Mouse (Mus musculus): Measurements from ENCODE around the gene Upk3a.

Gene Upk3a

GRCm38 (mm10) chr15:85016951-85017664 lies at the start of gene Upk3a:
Upk3a (plus strand) TSS chr15:85017141.
- no peak for DNase-seq (ENCODE audit: low spot score in 2 of 2)

- DNase-seq (ENCODE audit: low spot score in 2 of 2), result no peak
Measured at GRCm38 (mm10) chr15:84968534-84968933, 48.4 kb upstream of the Upk3a start.

- DNase-seq (ENCODE audit: low spot score in 2 of 2), result no peak
Measured at GRCm38 (mm10) chr15:84972860-84973543, 43.9 kb upstream of the Upk3a start.

GRCm38 (mm10) chr15:84973544-84973871 lies 43.4 kb upstream of the Upk3a start:
- DNase-seq (ENCODE audit: low spot score in 2 of 2), result no peak

GRCm38 (mm10) chr15:84975729-84976128 lies 41.2 kb upstream of the Upk3a start:
- peak in 1 of 2 experiments; percentile 64 for DNase-seq (ENCODE audit: low spot score in 2 of 2)

- DNase-seq (ENCODE audit: low spot score in 2 of 2), result no peak
Measured at GRCm38 (mm10) chr15:84981609-84982313, 35.2 kb upstream of the Upk3a start.

- DNase-seq (ENCODE audit: low spot score in 2 of 2), result no peak
Measured at GRCm38 (mm10) chr15:84982888-84983287, 34.1 kb upstream of the Upk3a start.

GRCm38 (mm10) chr15:84983721-84984120 lies 33.2 kb upstream of the Upk3a start:
- DNase-seq (ENCODE audit: low spot score in 2 of 2), result no peak

GRCm38 (mm10) chr15:84985516-84986160 lies 31.3 kb upstream of the Upk3a start:
- no peak for DNase-seq (ENCODE audit: low spot score in 2 of 2)

GRCm38 (mm10) chr15:84986171-84987019 lies 30.5 kb upstream of the Upk3a start:
- DNase-seq (ENCODE audit: low spot score in 2 of 2), result no peak

- no peak for DNase-seq (ENCODE audit: low spot score in 2 of 2)
Measured at GRCm38 (mm10) chr15:84987020-84987815, 29.7 kb upstream of the Upk3a start.

- peak; percentile 57 to 75 for DNase-seq (ENCODE audit: low spot score in 2 of 2)
Measured at GRCm38 (mm10) chr15:84987874-84988825, 28.8 kb upstream of the Upk3a start, which contains the start of gene 5031439G07Rik. 5031439G07Rik (minus strand) TSS chr15:84988551.

- no peak for DNase-seq (ENCODE audit: low spot score in 2 of 2)
Measured at GRCm38 (mm10) chr15:84989098-84989497, 27.8 kb upstream of the Upk3a start.

GRCm38 (mm10) chr15:84989771-84990170 lies 27.2 kb upstream of the Upk3a start:
- DNase-seq (ENCODE audit: low spot score in 2 of 2), result no peak

GRCm38 (mm10) chr15:84994498-84994897 lies 22.4 kb upstream of the Upk3a start:
- DNase-seq (ENCODE audit: low spot score in 2 of 2), result no peak

- no peak for DNase-seq (ENCODE audit: low spot score in 2 of 2)
Measured at GRCm38 (mm10) chr15:84995041-84995440, 21.9 kb upstream of the Upk3a start.

- no peak for DNase-seq (ENCODE audit: low spot score in 2 of 2)
Measured at GRCm38 (mm10) chr15:84995967-84996366, 21.0 kb upstream of the Upk3a start.

GRCm38 (mm10) chr15:84997768-84998454 lies 19.0 kb upstream of the Upk3a start:
- peak in 1 of 2 experiments; percentile 65 for DNase-seq (ENCODE audit: low spot score in 2 of 2)

- DNase-seq (ENCODE audit: low spot score in 2 of 2), result no peak
Measured at GRCm38 (mm10) chr15:84999911-85000310, 17.0 kb upstream of the Upk3a start.
